Mouse (Mus musculus): ENCODE measurements around the gene Lin7c.

The Lin7c gene

DNA sequence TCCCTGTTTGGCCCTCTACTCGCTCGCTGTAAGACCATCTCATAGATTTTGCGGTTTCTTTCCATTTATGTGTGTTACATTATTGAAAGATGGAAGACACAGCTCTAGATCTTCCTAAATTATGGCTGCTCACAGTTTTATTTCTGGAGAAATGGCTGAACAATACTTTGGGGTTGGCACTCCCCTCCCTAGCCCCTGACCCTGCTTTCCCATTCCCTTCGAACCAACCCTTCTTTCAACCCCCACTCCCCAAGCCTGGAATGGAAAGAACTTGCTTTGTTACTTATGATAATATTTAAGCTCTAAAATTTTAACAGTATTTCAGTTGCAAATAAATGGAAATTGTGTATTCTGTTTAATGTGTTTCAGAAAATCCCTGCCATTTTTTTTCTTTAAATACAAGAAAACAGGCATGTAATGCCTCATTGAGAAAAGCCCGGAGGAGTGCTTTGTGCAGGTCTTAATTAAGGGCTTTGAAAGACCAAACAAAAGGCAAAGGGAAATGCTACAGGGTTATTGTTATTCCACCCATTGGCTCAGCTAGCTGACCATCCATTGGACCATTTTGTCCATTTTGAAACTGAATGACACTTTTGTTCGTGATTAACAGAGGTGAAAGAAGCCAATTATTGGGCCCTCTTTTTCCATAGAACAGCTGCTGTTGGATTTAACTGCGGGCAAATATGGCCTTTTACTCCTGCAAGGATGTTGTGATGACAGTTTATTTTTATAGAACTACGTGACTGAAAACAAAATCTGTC is 52.3 kb downstream of the Lin7c start:
- DNase-seq = no peak

DNA sequence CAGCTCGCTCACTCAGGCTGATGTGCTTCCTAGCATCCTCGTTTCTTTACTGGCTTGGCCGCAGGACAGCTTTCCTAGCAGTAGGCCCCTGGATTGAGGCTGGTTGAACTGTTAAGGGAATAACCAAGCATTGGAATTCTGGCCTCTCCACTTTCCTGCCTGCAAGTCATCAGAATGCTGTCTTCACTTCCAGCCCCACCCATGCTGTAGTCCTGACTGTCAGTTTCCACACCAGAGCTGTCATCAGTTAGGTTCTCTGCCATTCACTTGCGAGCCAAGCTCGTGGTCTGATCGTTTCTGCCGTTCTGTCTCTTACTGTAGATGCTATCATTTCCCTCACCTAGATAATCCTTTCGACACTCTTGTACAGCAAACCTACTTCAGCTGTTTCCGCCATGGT is 54.3 kb downstream of the Lin7c start:
- DNase-seq = no peak

DNA sequence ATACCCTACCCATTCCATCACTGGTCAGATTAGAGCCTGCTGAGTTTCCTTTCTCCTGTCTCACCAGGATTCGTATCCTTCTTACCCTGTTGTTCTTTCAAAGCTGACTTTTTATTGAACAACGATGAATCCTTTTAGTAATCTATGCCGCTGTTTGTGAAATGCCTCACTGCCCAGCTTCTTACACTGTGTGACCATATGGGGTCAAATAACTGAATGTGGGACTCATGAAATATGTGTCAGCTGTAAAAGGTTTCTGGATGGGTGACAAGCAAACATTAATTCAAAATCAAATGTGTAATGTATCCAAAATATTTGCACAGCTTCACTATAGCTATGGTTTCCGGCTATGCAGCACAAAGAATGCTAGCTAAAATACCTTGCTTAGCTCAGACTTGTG is 54.9 kb downstream of the Lin7c start:
- no peak for DNase-seq

DNA sequence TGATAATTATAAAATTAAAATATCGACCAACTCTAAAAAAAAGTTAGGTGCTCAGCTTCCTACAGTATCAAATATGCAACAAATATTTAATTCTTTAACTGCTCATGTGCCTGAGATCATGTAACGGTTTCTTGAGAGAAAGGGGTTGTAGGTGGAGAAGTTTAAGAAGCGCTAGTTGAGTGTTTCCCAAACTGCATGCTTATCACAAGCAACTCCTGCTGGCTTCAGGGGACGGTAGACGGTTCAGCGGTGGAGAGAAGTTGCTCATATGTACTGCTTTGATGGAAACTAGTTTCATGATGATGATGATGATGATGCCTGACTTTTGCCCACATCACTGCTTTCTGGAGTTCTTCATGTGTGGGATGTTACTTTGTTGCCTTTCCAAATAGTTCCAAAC is 55.8 kb downstream of the Lin7c start:
- no peak for DNase-seq

DNA sequence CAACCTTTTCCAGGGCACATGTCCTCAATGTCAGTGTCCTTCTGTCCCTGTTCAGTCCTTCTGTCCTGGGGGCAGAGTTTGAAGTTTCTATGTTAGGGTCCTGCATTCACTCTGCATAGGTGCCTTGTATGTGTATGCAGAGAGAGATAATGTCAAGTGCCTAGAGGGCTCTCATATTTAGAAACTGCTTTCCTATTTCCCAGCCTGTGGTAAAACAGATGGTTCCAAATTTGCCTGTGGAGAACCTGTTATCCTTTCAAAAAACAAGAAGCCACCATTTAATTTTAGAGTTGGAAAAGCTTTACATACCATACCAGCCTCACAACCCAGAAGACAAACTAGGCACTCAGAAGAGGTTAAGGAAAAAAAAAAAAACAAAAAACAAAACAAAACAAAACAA is 58.9 kb downstream of the Lin7c start:
- no peak for DNase-seq

DNA sequence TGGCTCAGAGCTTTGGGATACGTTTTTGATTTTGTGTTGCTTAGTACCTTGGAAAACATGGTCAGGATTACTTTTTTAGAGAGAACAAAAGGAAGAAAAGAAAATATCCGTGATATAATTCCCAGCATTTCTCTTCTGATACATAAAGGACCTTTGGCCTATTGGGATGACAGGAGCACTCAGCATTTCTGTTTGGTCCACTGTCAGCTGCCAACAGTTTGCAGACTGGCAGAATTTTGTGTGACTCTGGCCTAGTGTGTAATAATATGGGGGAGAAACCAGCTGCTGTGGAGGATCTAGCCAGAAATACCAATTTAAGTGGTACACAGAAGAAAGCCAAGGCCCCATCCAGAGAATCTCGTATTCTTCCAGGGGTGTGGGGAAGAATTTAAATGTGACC is 59.7 kb downstream of the Lin7c start:
- DNase-seq = no peak

Measured in lung, adult 18-20 months (tissue).